Mouse (Mus musculus): Measurements from ENCODE around the gene Galntl6. TPM values are rescaled to one million over a fixed set of nuclear protein-coding genes. Genes with fewer than 3 reads are reported as not detected.

Gene Galntl6
- polyA plus RNA-seq, 1 experiment from 2014 or later, result 0.06 TPM

DNA sequence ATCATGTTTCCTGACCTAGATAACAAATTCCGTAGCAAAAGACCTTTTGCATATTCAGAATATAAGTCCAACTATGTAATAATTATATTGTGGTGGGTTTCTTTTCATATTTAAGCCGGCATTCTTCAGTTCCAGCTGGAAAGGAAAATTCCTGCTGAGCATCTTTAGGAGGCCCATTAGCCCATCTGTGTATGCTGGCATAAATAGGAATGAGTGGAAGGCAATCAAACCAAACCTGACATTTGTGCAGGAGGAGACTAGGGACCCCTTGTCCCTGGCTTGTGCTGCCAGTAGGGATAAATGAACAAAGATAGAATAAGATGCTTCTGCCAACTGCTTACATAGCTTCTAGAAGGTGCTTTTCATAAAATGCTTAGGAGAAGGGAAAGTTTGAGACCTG lies 243.4 kb downstream of the Galntl6 start:
- Histone ChIP-seq H3K4me1 (ENCODE audit: insufficient read depth, low read depth, low read length) (no peaks in the 10 kb centered on the region), H3K36me3 (ENCODE audit: insufficient read depth, low read length) (no peaks in the 10 kb centered on the region), H3K4me2 (replicated peaks; ENCODE audit: low read depth, low read length) (no peak overlapping the region), H3K9ac (replicated peaks; ENCODE audit: low read depth) (no peak overlapping the region), H3K27me3 (replicated peaks; ENCODE audit: insufficient read depth, low read length) (no peaks in the 10 kb centered on the region), H3K9me3 (ENCODE audit: low read length) (no peaks in the 10 kb centered on the region), H3K27ac (ENCODE audit: low read length) (no peak overlapping the region), H3K4me3 (ENCODE audit: low read depth, low read length) (no peak overlapping the region)
- WGBS, result 66% methylated on average over 2 of the region's 2 CpGs
- no peak for TF ChIP-seq CTCF (IDR thresholded peaks at IDR 0.05)
- TF ChIP-seq EP300 (IDR thresholded peaks at IDR 0.05), result no peak
- ATAC-seq (no peak), DNase-seq (ENCODE audit: low spot score) (no peak)

- no peak for TF ChIP-seq CTCF (IDR thresholded peaks at IDR 0.05)
- TF ChIP-seq EP300 (IDR thresholded peaks at IDR 0.05), result no peak
- ATAC-seq, result no peak
- H3K4me2 ChIP-seq (replicated peaks; ENCODE audit: low read depth, low read length), result no peak overlapping the region
These were observed 252.4 kb downstream of the Galntl6 start for GRCm38 (mm10) chr8:58660019-58660418.

GRCm38 (mm10) chr8:58655631-58656030 lies 256.8 kb downstream of the Galntl6 start:
- no peak overlapping the region for H3K9ac ChIP-seq (replicated peaks; ENCODE audit: low read depth)
- ATAC-seq (no peak), DNase-seq (ENCODE audit: low spot score) (no peak)
- no peaks in the 10 kb centered on the region for H3K9me3 ChIP-seq (ENCODE audit: low read length)
- H3K4me2 ChIP-seq (replicated peaks; ENCODE audit: low read depth, low read length), result no peak overlapping the region
- no peaks in the 10 kb centered on the region for H3K27me3 ChIP-seq (replicated peaks; ENCODE audit: insufficient read depth, low read length)
- no peak overlapping the region for H3K27ac ChIP-seq (ENCODE audit: low read length)
- H3K4me3 ChIP-seq (ENCODE audit: low read depth, low read length), result no peak overlapping the region
- no peak for TF ChIP-seq CTCF (IDR thresholded peaks at IDR 0.05)
- no peak for TF ChIP-seq EP300 (IDR thresholded peaks at IDR 0.05)
- WGBS, result 57% methylated on average over 4 of the region's 4 CpGs
- H3K36me3 ChIP-seq (ENCODE audit: insufficient read depth, low read length), result no peaks in the 10 kb centered on the region
- no peaks in the 10 kb centered on the region for H3K4me1 ChIP-seq (ENCODE audit: insufficient read depth, low read depth, low read length)

More at GRCm38 (mm10) chr8:58660019-58660418, 252.4 kb downstream of the Galntl6 start:
- Histone ChIP-seq H3K4me1 (ENCODE audit: insufficient read depth, low read depth, low read length) (no peaks in the 10 kb centered on the region), H3K27ac (ENCODE audit: low read length) (no peak overlapping the region), H3K9ac (replicated peaks; ENCODE audit: low read depth) (no peak overlapping the region), H3K36me3 (ENCODE audit: insufficient read depth, low read length) (no peaks in the 10 kb centered on the region), H3K9me3 (ENCODE audit: low read length) (no peaks in the 10 kb centered on the region), H3K4me3 (ENCODE audit: low read depth, low read length) (no peak overlapping the region), H3K27me3 (replicated peaks; ENCODE audit: insufficient read depth, low read length) (no peaks in the 10 kb centered on the region)
- DNase-seq (ENCODE audit: low spot score), result no peak

DNA sequence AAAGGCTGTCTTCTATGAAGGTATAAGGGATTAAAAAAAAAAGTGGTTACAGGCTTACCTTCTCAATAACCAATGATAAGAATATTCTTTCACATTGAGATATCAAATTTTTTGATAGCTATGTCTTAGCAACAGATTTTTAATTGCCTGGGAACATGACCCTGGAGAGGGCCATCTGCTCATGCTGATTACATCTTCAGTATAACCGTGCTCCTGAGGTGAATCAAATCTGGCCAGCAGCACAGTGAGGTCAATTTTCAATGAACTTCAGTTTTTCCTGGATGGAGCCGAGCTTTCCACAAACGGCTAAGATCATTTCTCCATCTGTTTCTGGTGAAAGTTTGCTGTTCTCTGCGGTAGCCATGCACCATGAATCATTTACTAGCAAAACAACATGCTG lies 306.0 kb downstream of the Galntl6 start:
- H3K27ac ChIP-seq (ENCODE audit: low read length), result no peak overlapping the region
- TF ChIP-seq EP300 (IDR thresholded peaks at IDR 0.05) (no peak), CTCF (IDR thresholded peaks at IDR 0.05) (no peak)
- H3K9ac ChIP-seq (replicated peaks; ENCODE audit: low read depth), result no peak overlapping the region
- H3K36me3 ChIP-seq (ENCODE audit: insufficient read depth, low read length), result no peaks in the 10 kb centered on the region
- H3K4me2 ChIP-seq (replicated peaks; ENCODE audit: low read depth, low read length), result no peak overlapping the region
- no peaks in the 10 kb centered on the region for H3K27me3 ChIP-seq (replicated peaks; ENCODE audit: insufficient read depth, low read length)
- ATAC-seq (no peak), DNase-seq (ENCODE audit: low spot score) (no peak)
- H3K4me3 ChIP-seq (ENCODE audit: low read depth, low read length), result no peak overlapping the region
- WGBS, result 68% methylated on average over 4 of the region's 4 CpGs
- H3K9me3 ChIP-seq (ENCODE audit: low read length), result no peaks in the 10 kb centered on the region
- no peaks in the 10 kb centered on the region for H3K4me1 ChIP-seq (ENCODE audit: insufficient read depth, low read depth, low read length)

GRCm38 (mm10) chr8:58604751-58605150 lies 307.7 kb downstream of the Galntl6 start:
- Histone ChIP-seq H3K9ac (replicated peaks; ENCODE audit: low read depth) (no peak overlapping the region), H3K4me1 (ENCODE audit: insufficient read depth, low read depth, low read length) (no peaks in the 10 kb centered on the region), H3K27me3 (replicated peaks; ENCODE audit: insufficient read depth, low read length) (no peaks in the 10 kb centered on the region), H3K36me3 (ENCODE audit: insufficient read depth, low read length) (no peaks in the 10 kb centered on the region), H3K9me3 (ENCODE audit: low read length) (no peaks in the 10 kb centered on the region), H3K27ac (ENCODE audit: low read length) (no peak overlapping the region), H3K4me2 (replicated peaks; ENCODE audit: low read depth, low read length) (no peak overlapping the region), H3K4me3 (ENCODE audit: low read depth, low read length) (no peak overlapping the region)
- DNase-seq (ENCODE audit: low spot score) (no peak), ATAC-seq (no peak)
- 73% methylated on average over 4 of the region's 4 CpGs for WGBS
- TF ChIP-seq CTCF (IDR thresholded peaks at IDR 0.05), result no peak
- no peak for TF ChIP-seq EP300 (IDR thresholded peaks at IDR 0.05)

DNA sequence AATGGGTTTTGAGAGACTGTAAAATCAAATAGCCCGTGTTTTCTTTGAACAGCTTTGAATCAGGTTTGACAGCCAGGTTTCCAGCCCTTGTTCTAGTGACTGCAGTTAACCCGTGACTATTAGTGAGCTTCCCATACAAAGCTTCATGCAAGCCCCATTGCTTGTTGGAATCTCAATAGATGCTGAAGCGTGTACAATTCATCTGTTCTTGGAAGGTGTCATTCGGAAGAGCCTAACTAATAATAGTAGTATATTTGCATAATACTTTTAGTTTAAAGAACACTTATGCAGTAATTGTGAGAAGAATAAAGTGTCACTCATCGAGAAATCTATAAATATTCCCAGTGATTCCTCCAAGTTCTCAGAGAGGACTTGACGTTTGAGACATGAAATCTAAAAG lies 314.6 kb downstream of the Galntl6 start:
- Histone ChIP-seq H3K27me3 (replicated peaks; ENCODE audit: insufficient read depth, low read length) (no peaks in the 10 kb centered on the region), H3K4me2 (replicated peaks; ENCODE audit: low read depth, low read length) (no peak overlapping the region), H3K4me1 (ENCODE audit: insufficient read depth, low read depth, low read length) (no peaks in the 10 kb centered on the region), H3K27ac (ENCODE audit: low read length) (no peak overlapping the region), H3K4me3 (ENCODE audit: low read depth, low read length) (no peak overlapping the region), H3K36me3 (ENCODE audit: insufficient read depth, low read length) (no peaks in the 10 kb centered on the region), H3K9ac (replicated peaks; ENCODE audit: low read depth) (no peak overlapping the region), H3K9me3 (ENCODE audit: low read length) (no peaks in the 10 kb centered on the region)
- DNase-seq (ENCODE audit: low spot score) (no peak), ATAC-seq (no peak)
- TF ChIP-seq CTCF (IDR thresholded peaks at IDR 0.05), result no peak
- no peak for TF ChIP-seq EP300 (IDR thresholded peaks at IDR 0.05)
- 74% methylated on average over 6 of the region's 6 CpGs for WGBS

GRCm38 (mm10) chr8:58575346-58575745 lies 337.1 kb downstream of the Galntl6 start:
- Histone ChIP-seq H3K4me3 (ENCODE audit: low read depth, low read length) (no peak overlapping the region), H3K36me3 (ENCODE audit: insufficient read depth, low read length) (no peaks in the 10 kb centered on the region), H3K4me2 (replicated peaks; ENCODE audit: low read depth, low read length) (no peak overlapping the region), H3K9me3 (ENCODE audit: low read length) (no peaks in the 10 kb centered on the region), H3K27me3 (replicated peaks; ENCODE audit: insufficient read depth, low read length) (no peaks in the 10 kb centered on the region), H3K27ac (ENCODE audit: low read length) (no peak overlapping the region), H3K9ac (replicated peaks; ENCODE audit: low read depth) (no peak overlapping the region), H3K4me1 (ENCODE audit: insufficient read depth, low read depth, low read length) (no peaks in the 10 kb centered on the region)
- 84% methylated on average over 1 of the region's 1 CpGs for WGBS
- ATAC-seq (no peak), DNase-seq (ENCODE audit: low spot score) (no peak)
- no peak for TF ChIP-seq CTCF (IDR thresholded peaks at IDR 0.05)
- no peak for TF ChIP-seq EP300 (IDR thresholded peaks at IDR 0.05)

Measured in lung, postnatal 0 days (tissue).